In genomic region chr7:66262570-66263156, GRCm38 (mm10) we compare ENCODE assay signal across 26 mouse cellular contexts.
DNase-seq lines count a peak whose midpoint lies in the region; ATAC-seq and TF ChIP-seq lines count a peak whose summit lies in the region.
"Had no signal": no experiment of that assay in that cellular context is flagged by ENCODE, and none has a peak within 500 bp of the region (broad histone marks: within the 10 kb centered on the region; RNA-seq: fewer than 3 reads in every experiment).

No protein-coding gene starts in this region.

- no peak overlapping the region for H3K4me3 ChIP-seq in spleen, adult 2 months (ENCODE audit: extremely low read depth, insufficient read depth, insufficient read length)
- peak overlapping the region; percentile 40 for H3K4me3 ChIP-seq in megakaryocyte, embryonic 14.5 days (replicated peaks)
- H3K4me3 ChIP-seq in liver, postnatal 0 days (ENCODE audit: low read depth, low read length), result no peak overlapping the region
- no peak overlapping the region for H3K4me3 ChIP-seq in hindbrain, embryonic 16.5 days (ENCODE audit: low read length)
- H3K4me3 ChIP-seq: forebrain, embryonic 10.5 days; heart, embryonic 15.5 days; hindbrain, embryonic 13.5 days; layer of hippocampus, adult 2 months; limb, embryonic 13.5 days; liver, embryonic 12.5 days; neural tube, embryonic 12.5 days; stomach, embryonic 15.5 days had no signal

- H3K9ac ChIP-seq in liver, postnatal 0 days (replicated peaks), result no peak overlapping the region
- H3K9ac ChIP-seq in hindbrain, embryonic 16.5 days (ENCODE audit: low read depth, low read length), result no peak overlapping the region
- H3K9ac ChIP-seq: heart, embryonic 15.5 days; hindbrain, embryonic 13.5 days; limb, embryonic 13.5 days; liver, embryonic 12.5 days; neural tube, embryonic 12.5 days; stomach, embryonic 15.5 days had no signal

- H3K9me3 ChIP-seq in megakaryocyte, embryonic 14.5 days, result no peaks in the 10 kb centered on the region
- H3K9me3 ChIP-seq in liver, postnatal 0 days (ENCODE audit: low read length), result no peaks in the 10 kb centered on the region
- no peaks in the 10 kb centered on the region for H3K9me3 ChIP-seq in hindbrain, embryonic 16.5 days (ENCODE audit: control insufficient read depth, low read length)
- H3K9me3 ChIP-seq: forebrain, embryonic 10.5 days; heart, embryonic 15.5 days; hindbrain, embryonic 13.5 days; limb, embryonic 13.5 days; liver, embryonic 12.5 days; neural tube, embryonic 12.5 days; stomach, embryonic 15.5 days had no signal

- 79% methylated on average over 13 of the region's 13 CpGs for WGBS in spleen, adult 2 months
- 81% methylated on average over 13 of the region's 13 CpGs for WGBS in liver, postnatal 0 days (ENCODE audit: insufficient replicate concordance)
- WGBS in hindbrain, embryonic 16.5 days, result 95% methylated on average over 13 of the region's 13 CpGs

- H3K27ac ChIP-seq in spleen, adult 2 months (ENCODE audit: insufficient read depth, low read length), result peak overlapping the region; percentile 7; the same call in 1 of the 2 replicates
- no peak overlapping the region for H3K27ac ChIP-seq in liver, postnatal 0 days (ENCODE audit: low read depth)
- H3K27ac ChIP-seq in hindbrain, embryonic 16.5 days (ENCODE audit: low read depth, low read length), result no peak overlapping the region
- H3K27ac ChIP-seq: forebrain, embryonic 10.5 days; heart, embryonic 15.5 days; hindbrain, embryonic 13.5 days; layer of hippocampus, adult 2 months; liver, embryonic 12.5 days; neural tube, embryonic 12.5 days; stomach, embryonic 15.5 days had no signal

- no peak for TF ChIP-seq EP300 in liver, postnatal 0 days (IDR thresholded peaks at IDR 0.05; ENCODE audit: low read depth)

- peak in 1 of 2 experiments; percentile 11 for DNase-seq in spleen, adult 2 months (ENCODE audit: low read depth in 1 of 2, low spot score in 2 of 2)
- no peak for DNase-seq in spleen, postnatal 10 days (ENCODE audit: low spot score in 2 of 2)
- DNase-seq in thymus, postnatal 0 days (ENCODE audit: low spot score), result peak; percentile 63
- no peak for DNase-seq in liver, postnatal 0 days
- no peak for DNase-seq in urinary bladder, postnatal 10 days (ENCODE audit: low spot score)
- DNase-seq: adrenal gland, postnatal 10 days; cerebellum, adult 18-20 months; cerebellum, postnatal 14 days; gastrocnemius, postnatal 25 days; heart, postnatal 36 days; kidney, adult 2 months; kidney, postnatal 14 days; lung, adult 2 months; retina, postnatal 1 day; right cerebral cortex, postnatal 25 days had no signal

- no peak for ATAC-seq in liver, postnatal 0 days
- ATAC-seq in hindbrain, embryonic 16.5 days, result no peak
- ATAC-seq: forebrain, embryonic 16.5 days; liver, embryonic 12.5 days had no signal

- peaks cover 3% of the 10 kb centered on the region; the same call in 1 of the 2 replicates for H3K4me1 ChIP-seq in spleen, adult 2 months (ENCODE audit: control insufficient read depth, insufficient read depth, insufficient read length)
- H3K4me1 ChIP-seq in megakaryocyte, embryonic 14.5 days, result peaks cover 55% of the 10 kb centered on the region
- peaks cover 10% of the 10 kb centered on the region for H3K4me1 ChIP-seq in liver, postnatal 0 days (ENCODE audit: insufficient read depth)
- peaks cover 11% of the 10 kb centered on the region for H3K4me1 ChIP-seq in hindbrain, embryonic 16.5 days (ENCODE audit: control insufficient read depth, insufficient read depth, low read depth, low read length)
- H3K4me1 ChIP-seq: forebrain, embryonic 10.5 days; neural tube, embryonic 12.5 days; stomach, embryonic 15.5 days had no signal

- no peak overlapping the region for H3K4me2 ChIP-seq in liver, postnatal 0 days (ENCODE audit: low read depth, low read length)
- H3K4me2 ChIP-seq in hindbrain, embryonic 16.5 days (ENCODE audit: low read length), result no peak overlapping the region
- H3K4me2 ChIP-seq: heart, embryonic 15.5 days; hindbrain, embryonic 13.5 days; limb, embryonic 13.5 days; liver, embryonic 12.5 days; neural tube, embryonic 12.5 days; stomach, embryonic 15.5 days had no signal

- peaks cover 16% of the 10 kb centered on the region for H3K36me3 ChIP-seq in spleen, adult 2 months (ENCODE audit: control insufficient read depth, insufficient read depth, low read length)
- H3K36me3 ChIP-seq in megakaryocyte, embryonic 14.5 days (replicated peaks; ENCODE audit: low read length), result peaks cover 99% of the 10 kb centered on the region
- H3K36me3 ChIP-seq in liver, postnatal 0 days (replicated peaks; ENCODE audit: insufficient read depth, low read length), result peaks cover 6% of the 10 kb centered on the region
- H3K36me3 ChIP-seq in hindbrain, embryonic 16.5 days (ENCODE audit: control insufficient read depth, insufficient read depth, low read length), result no peaks in the 10 kb centered on the region
- H3K36me3 ChIP-seq: forebrain, embryonic 10.5 days; heart, embryonic 15.5 days; hindbrain, embryonic 13.5 days; neural tube, embryonic 12.5 days had no signal

- TF ChIP-seq CTCF in spleen, adult 2 months (IDR thresholded peaks at IDR 0.05; ENCODE audit: extremely low read depth, insufficient read depth, insufficient read length, insufficient replicate concordance), result no peak
- TF ChIP-seq CTCF in liver, postnatal 0 days (IDR thresholded peaks at IDR 0.05; ENCODE audit: low read depth), result no peak

- H3K27me3 ChIP-seq in spleen, adult 2 months (ENCODE audit: control insufficient read depth, insufficient read depth, low read length), result no peaks in the 10 kb centered on the region
- H3K27me3 ChIP-seq in megakaryocyte, embryonic 14.5 days (replicated peaks), result no peaks in the 10 kb centered on the region
- no peaks in the 10 kb centered on the region for H3K27me3 ChIP-seq in liver, postnatal 0 days (ENCODE audit: insufficient read depth, low read length)
- no peaks in the 10 kb centered on the region for H3K27me3 ChIP-seq in hindbrain, embryonic 16.5 days (replicated peaks; ENCODE audit: control insufficient read depth, insufficient read depth, low read length)
- H3K27me3 ChIP-seq: heart, embryonic 15.5 days; hindbrain, embryonic 13.5 days; limb, embryonic 13.5 days; liver, embryonic 12.5 days; neural tube, embryonic 12.5 days; stomach, embryonic 15.5 days had no signal

- no peak for TF ChIP-seq POLR2A in spleen, adult 2 months (IDR thresholded peaks at IDR 0.05; ENCODE audit: low read depth, low read length)
